Mouse (Mus musculus) adrenal gland, adult 2 months (tissue): Measurements from ENCODE around the gene Sfxn1. TPM values are rescaled to one million over a fixed set of nuclear protein-coding genes. Genes with fewer than 3 reads are reported as not detected.

Experiments
- DNase-seq: peaks from one replicate; pipeline ENCODE4 v3.0.0; 2021
- polyA plus RNA-seq: library from polyadenylated mRNA; depleted of rRNA; stranded (reverse); fragments of >200 nt; gene quantifications from 2 replicates; pipeline ENCODE4 v1.2.3, GENCODE M21; 2012
- total RNA-seq, 2 experiments: library from RNA; stranded (reverse); gene quantifications; 2 replicates each; pipeline ENCODE4 v1.2.3; 2021

Gene Sfxn1
- total and polyA plus RNA-seq, 3 experiments = 12.9 to 76.1 (median 59.4) TPM

DNA sequence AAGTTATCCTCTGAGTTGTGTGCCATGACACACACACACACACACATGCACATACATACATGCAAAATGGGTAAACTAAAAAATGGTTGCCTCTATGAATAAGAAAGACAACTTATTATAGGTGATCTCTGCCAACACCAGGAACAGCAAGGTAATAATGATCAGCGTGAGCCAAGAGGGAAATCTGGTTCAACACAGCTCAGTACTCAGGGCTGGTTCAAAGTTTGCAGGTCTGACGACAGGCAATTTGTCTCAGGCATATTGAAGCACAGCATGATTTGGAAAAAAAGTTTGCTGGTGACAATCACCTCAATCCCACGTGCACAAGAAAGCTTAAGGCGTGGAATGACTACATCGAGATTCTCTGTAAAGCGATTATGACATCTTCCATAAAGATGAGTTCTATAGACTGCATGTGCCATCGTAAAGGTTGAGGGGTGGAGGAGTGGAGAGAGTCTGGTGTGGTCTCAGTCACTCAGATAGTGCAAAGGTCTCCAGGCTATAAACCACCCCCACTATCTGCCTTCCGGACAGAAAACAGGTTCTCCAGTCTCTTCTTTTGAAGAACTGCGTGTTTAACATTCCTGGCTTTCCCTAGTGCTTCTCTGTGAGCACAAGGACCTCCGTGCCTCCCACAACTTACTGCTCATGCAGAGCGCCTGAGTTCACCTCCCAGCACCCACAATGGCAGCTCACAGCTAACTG is 6.0 kb downstream of the Sfxn1 start:
- DNase-seq = no peak

DNA sequence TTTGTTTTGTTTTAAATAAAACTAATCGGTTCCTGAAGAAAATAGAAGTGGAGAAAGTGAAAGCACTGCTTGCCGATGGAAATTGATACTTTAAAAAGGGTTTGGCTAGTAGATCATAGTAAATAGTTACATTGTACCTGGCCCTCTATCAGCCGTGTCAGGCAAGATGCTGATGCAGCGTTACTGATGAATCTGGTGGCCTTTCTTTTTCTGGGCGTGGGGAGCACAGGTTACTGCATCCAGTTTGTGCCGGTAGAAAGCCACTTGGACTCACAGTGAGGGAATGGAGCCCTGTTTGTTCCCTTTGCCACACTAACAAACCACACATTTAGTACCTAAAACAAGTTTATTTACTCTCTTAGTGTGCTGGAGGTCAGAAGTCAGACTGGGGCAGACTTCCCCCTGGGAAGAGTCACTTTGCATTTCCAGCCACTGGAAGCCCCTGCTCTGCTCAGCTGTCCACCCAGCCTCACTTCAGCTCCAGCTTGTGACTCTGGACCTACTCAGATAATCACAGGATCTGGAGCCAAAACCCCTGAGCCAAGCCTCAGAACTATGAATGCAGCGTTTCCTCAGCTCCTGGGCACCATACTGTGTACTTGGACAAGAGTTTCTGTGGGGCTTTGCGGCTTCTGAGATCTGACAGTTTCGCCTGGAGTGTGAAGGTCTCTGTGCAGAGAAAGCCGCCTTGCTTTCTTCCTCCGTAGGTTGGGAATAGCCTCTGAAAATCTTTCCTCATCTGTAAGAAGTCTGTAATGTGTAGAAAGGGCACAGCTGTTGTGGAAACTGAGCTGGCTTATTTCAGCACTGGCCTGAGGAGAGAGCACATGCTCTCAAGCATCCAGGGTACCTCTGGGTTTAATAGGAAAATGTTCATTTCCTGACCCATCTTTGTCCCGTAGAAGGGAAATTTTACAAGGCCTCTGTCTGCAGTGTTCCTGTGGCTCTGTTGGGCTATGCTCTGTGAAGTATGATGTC is 8.4 kb downstream of the Sfxn1 start:
- no peak for DNase-seq

DNA sequence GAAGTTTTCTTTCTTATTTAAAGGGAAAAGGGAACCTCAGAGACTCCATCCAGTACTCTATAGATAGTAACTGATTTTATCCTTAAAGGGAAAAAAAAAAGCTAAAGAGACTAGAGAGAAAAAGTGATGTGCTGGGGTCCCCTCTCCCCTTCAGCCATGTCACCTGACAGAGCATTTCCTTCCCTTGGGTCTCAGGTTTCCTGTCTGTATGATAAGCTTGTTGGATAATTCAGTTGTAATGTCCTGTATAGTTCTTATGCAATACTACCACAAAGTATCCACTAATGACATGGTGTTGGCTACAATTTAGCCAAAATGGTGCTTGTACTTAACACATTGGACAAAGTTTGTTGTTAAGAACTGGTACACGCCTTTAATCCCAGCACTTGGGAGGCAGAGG is 9.1 kb downstream of the Sfxn1 start:
- DNase-seq = no peak

DNA sequence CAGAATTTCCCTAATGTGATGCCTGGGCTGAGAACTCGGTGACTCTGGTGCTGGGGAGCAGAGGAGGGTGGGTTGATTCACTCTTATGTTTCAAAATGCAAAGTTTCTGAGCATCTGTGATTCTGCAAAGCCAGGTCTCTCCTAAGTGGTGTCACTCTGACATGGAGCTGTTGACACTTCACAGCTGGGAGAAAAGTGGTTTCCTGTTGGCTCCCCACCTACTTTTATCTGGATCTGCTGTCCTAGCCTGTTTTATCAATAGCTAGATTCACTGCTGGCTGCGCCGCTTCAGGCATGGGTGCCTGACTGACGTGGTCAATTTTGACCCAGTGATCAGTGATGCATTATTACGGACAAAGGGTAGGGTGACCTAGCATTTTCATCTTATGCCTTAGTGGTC is 11.3 kb downstream of the Sfxn1 start:
- no peak for DNase-seq

DNA sequence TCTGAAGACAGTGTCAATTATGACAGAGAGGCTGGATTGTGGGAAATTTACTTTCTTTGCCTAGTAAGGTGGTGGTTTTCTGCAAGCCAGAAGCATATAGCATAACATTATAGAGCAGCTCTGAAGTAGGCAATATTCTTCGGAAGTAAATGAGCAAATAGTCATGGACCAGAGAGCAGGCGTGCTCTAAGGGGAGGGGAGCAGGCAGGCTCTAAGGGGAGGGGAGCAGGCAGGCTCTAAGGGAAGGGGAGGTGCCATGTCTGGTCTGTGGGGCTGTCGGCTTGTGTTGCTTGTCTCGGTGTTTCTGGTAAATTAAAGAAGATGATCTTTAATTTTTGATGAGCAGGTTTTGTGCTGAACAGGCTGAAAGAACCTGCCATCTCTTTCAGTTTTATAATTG is 12.5 kb downstream of the Sfxn1 start:
- DNase-seq = no peak

DNA sequence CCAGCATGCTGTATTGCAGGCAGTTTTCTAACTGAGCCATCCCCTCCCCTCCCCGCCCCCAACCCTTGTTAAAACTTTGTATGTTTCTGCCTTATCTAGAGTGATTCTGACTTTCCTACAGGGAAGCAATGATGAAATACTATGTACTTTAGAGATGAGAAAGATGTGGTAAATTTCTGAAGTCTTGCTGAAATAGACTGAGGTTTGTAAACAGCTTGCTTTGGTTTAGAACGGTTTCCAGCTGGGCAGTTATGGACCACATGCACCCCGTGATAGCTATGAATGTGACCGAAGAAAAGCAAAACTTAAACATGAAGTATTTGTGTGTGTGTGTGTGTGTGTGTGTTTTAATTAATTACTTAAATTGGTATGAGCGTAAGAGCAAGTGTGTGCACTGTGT is 13.2 kb downstream of the Sfxn1 start:
- no peak for DNase-seq

DNA sequence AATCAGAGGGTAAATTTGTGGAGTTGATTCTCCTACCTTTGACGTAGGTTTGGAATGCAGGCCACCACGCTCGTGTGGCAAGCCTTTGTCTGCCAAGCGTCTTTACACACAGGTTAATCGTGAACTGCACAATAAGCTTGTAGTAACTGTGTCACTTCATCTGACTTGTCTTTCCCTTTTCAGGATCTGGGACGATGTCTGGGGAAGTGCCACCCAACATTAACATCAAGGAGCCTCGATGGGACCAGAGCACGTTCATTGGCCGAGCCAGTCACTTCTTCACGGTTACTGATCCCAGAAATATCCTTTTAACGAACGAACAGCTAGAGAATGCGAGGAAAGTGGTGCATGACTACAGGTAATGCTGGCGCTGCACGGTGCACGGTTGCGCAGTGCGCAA is 13.6 kb downstream of the Sfxn1 start:
- DNase-seq = no peak

DNA sequence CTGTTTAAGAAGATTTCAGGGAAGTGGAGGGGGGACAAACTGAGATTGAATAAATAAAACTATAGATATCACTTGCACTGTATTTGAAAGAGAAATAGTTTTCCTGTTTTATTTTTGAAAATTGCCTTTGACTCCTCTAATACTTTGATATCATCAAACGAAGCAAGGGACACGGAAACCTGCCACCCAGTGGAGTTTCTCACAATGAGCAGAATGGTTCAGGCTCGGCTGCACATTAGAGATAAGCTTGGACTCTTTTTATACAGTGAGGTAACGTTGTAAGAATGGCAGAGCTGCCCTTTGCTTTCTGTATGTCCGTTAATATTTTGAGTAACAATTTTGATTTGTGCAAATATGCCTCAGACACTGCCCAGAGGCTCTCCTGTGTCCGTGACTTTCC is 20.1 kb downstream of the Sfxn1 start:
- DNase-seq = no peak

DNA sequence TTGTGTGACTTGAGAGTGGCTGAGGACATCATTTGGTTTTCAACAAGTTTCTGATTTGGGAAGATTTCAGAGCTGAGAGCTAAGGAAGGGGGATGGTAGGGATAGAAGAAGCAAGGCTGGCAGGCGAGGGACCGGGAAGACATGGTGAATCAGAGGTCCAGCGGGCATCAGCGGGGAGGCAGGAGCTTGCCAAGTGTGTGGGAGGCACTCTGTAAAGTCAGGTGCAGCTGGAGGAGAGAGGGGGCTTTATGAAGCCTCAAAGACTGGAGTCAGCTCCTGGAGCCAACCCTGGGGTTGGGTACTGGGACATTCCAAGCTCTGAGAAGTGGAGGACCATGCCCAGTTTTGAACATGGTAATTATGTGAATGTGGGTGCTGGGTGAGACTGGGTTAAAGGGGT is 22.7 kb downstream of the Sfxn1 start:
- no peak for DNase-seq

DNA sequence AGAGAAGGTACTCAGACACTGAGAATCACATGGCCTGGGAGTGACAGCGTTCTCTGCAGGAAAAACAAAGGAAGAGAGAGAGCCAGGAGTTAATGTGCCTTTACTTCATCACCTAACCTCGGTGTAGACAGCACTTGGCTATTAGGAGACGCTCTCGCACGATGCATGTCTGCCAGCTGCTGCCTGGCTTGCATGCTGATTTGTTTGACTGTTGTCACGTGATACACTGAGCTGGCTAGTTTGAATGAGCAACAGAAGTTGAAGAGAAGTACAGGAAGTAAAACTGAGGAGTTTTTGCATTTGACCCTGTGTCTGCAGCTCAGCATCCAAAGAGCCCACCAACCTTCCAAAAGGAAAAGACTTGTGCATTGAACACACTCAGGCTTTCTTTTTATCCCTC is 23.3 kb downstream of the Sfxn1 start:
- no peak for DNase-seq

DNA sequence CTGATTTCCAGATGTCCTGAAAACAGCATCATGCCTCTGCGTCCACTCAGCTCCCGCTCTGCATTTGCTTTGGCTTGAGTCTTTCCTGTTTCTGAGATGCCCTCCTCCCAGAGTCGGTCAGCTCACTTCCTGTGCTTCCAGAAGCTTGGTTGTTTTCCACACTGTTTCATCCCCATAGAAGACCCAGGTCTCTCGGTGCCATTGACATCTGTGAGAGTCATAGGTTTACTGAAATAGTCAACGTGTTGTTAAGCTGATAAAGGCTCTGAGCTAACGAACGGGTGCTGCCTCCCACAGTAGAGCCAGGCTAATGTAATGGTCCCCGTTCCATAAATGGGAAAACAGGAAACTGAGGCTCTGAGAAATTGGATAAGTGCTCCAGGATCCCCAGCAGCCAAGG is 24.1 kb downstream of the Sfxn1 start:
- DNase-seq = no peak

DNA sequence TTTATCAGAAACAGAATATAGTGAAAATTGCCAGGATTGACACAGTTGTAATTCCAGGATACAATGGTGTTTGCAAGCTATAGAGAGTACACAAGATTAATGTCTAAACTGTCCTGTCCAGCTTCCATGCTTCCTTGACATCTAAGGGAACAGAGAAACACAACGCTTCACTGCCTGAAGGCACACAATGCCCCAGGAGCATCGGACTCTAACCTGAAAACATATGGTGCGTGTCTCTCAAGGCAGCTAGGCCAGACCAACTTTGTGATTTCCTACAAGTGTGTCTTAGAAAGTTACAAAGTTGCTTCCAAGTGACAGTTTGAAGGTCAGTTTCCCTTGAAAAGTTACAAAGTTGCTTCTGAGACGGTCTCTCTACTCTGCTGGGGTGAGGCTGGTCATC is 25.6 kb downstream of the Sfxn1 start:
- no peak for DNase-seq

DNA sequence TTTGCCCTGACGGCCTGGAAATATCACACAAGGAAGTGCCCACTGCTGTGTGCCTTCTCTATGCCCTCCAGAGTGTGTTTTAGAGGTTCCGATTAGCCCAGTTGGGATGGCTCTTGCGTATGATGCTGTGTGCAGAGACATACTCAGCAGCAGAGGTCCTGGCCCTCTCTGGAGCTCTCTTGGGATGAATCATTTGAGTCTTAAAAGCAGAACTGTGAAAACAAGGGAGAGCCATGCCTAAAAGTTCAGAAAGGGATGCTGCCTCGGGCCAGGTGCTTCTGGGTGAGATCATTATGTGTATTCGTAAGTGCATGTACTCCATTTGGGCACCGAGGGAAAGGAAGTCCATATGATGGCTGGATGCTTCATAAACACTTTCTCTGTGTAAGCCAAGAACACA is 26.1 kb downstream of the Sfxn1 start:
- no peak for DNase-seq

DNA sequence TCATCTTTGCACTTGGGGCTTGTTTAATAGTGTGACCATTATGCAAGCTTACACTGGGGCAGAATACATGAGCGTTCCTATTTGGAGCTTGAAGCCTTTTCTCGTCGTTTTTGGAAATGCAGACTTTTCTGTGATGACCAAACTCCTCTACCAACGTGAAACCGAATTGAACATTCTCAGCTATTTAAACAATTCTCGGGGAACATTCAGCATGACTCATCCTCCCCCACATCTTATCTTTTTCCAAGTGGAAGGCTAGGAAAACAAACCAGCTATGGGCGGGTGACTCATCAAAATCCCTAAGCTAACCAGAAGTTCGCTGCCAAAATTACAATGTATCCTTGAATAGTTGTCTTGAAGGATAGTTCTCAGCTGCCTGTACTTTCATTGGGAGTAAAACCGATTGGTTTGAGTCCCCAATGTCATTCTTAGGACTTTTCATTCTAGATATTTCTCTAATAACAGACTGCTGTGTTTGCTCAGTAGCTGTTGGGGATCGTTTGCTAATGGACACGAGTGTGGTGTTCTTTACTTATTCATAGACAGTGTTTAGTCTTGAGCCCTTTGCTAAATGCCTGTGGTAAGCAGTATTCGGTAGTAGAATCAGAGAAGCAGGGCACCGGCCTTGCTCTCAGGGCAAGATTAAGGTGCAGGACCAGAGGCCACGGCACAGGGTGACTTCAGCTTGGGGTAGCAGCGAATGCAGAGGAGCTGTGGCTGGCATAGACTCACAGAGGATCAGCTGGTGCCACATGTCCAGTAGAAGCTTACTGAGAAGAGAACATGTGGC is 29.6 kb downstream of the Sfxn1 start:
- peak; percentile 82 for DNase-seq

DNA sequence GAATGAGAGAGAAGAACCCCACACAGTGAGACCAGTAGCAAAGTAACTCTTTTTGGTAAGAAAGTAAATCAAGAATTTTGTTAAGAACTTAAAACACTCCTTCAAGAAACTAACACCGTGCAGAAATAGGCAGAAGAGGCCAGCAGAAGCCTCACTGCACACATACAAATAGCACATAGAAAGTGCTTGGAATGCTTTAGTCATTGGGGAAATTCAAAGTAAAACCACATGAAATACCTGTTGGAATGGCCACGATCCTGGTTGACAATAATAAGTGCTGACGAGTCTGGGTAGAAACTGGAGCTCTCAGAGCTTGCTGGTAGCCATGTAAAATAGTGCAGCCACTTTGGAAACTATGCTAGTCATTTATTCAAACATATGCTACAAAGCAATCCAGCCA is 30.4 kb downstream of the Sfxn1 start:
- DNase-seq = no peak

DNA sequence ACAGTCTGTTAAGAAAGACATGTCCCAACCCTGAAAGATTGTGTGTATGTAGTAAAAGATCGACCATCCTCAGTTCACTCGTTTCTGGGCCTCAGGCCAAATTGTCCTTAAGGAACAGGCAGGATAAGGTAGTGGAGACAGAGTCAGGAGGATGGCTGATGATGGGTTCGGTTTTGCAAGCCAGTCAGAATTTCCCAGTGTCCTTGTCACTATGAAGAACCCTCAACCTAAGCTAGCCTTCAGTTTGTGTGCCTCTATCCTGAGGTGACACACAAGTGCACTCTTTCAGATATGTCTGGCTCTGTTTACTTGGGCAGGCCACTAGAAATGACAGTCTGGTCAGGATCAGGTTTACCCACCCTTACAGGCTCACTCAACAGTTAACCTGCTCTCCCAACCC is 31.6 kb downstream of the Sfxn1 start:
- no peak for DNase-seq

DNA sequence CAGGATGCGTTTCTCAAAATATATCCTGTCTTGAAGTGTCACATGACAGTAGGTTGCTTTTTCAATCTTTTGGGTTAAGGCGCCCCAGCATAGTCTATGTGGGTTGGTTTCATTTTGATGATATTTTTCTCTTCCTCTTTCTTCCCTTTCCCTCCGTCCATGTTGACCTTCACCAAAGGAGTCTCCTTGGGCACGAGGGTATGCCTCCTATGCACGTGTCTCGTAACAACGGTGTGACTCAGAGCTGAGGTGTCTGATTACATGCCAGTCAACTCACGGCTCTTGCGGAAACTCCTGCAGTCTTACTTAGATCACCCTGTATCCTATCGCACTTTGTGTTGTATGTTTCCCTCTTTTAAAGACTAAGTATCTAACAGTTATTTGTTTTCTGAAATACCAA is 32.2 kb downstream of the Sfxn1 start:
- peak; percentile 57 for DNase-seq

DNA sequence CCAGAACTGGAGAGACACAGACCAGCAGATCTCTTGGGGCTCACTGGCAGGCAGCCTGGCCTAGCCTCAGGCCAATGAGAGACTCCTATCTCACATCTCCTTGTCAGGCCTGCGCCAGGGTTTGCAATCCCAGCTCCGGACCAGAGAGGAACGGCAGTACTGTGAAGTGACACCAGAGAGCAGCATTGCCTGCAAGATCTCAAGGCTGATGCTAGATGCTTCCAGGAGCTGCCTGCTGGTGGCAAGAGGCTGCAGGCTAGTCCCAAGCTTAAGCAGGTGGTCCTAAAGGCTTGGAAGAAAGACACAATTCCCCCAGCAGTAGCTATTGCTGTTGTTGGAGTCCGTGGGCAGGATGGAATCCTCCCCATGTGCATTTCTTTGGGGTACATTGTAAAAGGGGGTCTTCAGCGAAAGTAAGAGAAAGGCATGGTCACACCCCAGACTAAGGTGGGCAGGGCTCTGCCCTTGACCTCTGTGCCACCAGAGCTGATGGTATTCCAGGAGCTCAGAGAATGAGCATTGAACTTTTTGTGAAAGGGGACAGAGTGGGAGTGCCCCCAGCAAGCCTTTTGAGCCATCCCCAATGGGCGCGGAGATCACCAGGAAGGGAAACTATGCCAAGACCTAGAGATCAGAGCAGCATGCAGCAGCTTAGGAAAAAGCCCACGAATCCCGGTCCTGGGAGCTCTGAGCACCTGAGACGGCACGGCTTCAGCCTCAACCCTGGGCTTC is 42.3 kb downstream of the Sfxn1 start:
- DNase-seq = peak; percentile 67

DNA sequence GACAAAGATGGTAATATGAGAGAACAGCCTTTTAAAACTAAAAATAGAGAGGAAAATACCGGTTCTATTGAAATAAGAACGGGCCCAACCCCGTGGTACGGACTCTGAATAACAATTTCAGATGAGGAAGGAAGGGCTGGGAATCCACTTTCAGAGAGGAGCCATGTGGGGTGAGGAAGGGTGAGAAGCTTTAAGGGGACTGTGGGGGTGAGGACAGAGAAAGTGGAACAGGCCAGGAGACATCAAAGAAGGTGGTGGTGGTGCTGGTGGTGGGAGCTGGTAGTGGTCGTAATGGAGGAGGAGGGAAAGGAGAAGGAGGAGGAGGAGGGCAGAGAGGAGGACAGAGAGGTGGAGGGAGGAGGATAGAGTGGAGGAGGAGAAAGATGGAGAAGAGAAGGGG is 43.3 kb downstream of the Sfxn1 start:
- no peak for DNase-seq

DNA sequence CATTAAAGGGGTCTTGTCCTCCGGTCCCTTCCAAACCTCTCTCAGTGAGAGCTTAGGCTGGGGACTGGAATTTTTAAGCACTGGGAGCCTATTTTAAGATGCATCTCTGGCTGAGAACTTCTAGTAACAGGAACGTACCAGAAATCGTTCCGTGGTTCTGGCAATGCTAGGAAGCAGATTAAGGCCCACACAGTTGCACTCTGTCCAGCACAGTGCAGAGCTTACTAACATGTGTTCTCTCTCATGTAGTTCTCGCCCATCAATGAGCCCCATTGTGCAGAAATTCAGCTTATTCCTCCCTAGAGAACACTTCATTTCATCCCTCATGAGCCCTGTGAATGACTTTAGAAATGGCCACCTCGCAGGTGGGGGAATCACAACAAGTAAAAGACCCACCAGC is 44.1 kb downstream of the Sfxn1 start:
- DNase-seq = no peak

DNA sequence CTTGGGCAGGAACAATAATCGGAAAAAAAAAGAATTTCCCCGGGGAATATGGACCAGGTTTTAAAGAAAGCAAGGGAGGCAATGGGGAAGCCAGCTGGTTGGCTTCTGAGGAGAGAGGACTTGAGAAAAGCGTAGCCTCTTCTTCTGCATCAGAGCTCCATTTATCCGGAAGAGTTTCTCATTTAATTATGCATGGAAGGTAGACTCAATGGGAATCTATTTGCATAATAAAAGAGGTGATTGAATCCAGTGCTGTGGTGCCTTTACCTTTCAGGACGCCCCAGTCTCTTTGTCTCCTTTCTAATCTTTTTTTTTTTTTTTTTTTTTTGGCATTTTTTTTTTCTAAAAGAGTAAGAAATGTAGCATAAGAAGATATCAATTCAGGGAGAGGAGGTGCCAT is 46.7 kb downstream of the Sfxn1 start:
- DNase-seq = no peak
